Mouse (Mus musculus) stomach, embryonic 14.5 days (tissue): ENCODE results near the gene Anp32a. TPM values are rescaled to one million over a fixed set of nuclear protein-coding genes. Genes with fewer than 3 reads are reported as not detected.
A peak's percentile ranks its signal among the peaks of the same experiment; 100 is the strongest.

Experiments used
- ATAC-seq: fragments of 200-750 bp; cut with Nextera tagmentation; 2 replicates; pipeline ENCODE4 v1.8.0; 2017; ENCODE audit warnings: low read depth, moderate TSS enrichment; ENCODE audit not compliant: insufficient number of reproducible peaks, insufficient read depth, low FRiP score
- H3K27ac ChIP-seq: fragments of 300-500 bp; sonication (generic); 2 replicates; pipeline ENCODE4 v1.5.1; 2014; ENCODE audit warnings: mild to moderate bottlenecking, low read length, moderate library complexity, mixed read lengths
- H3K27me3 ChIP-seq: fragments of 300-500 bp; sonication (generic); 2 replicates; pipeline ENCODE4 v1.6.1; 2014; ENCODE audit warnings: low read length, control low read depth, mixed read lengths; ENCODE audit not compliant: control insufficient read depth, insufficient read depth
- H3K36me3 ChIP-seq: fragments of 300-500 bp; sonication (generic); 2 replicates; pipeline ENCODE4 v1.6.1; 2014; ENCODE audit warnings: mild to moderate bottlenecking, control low read depth, low read length, moderate library complexity, mixed read lengths; ENCODE audit not compliant: control insufficient read depth, insufficient read depth
- H3K4me1 ChIP-seq: fragments of 300-500 bp; sonication (generic); 2 replicates; pipeline ENCODE4 v1.6.1; 2014; ENCODE audit warnings: low read length, control low read depth, mixed read lengths; ENCODE audit not compliant: control insufficient read depth, insufficient read depth
- H3K4me2 ChIP-seq: fragments of 300-500 bp; sonication (generic); replicated peaks from 2 replicates; pipeline ENCODE4 v1.6.1; 2014; ENCODE audit warnings: low read depth, low read length, control low read depth
- H3K4me3 ChIP-seq: fragments of 300-500 bp; sonication (generic); 2 replicates; pipeline ENCODE4 v1.5.1; 2014; ENCODE audit warnings: low read depth, low read length, control low read depth
- H3K9ac ChIP-seq: fragments of 300-500 bp; sonication (generic); replicated peaks from 2 replicates; pipeline ENCODE4 v1.6.1; 2014; ENCODE audit warnings: low read depth, mild to moderate bottlenecking, control low read depth, low read length, moderate library complexity, mixed read lengths
- H3K9me3 ChIP-seq: fragments of 300-500 bp; sonication (generic); 2 replicates; pipeline ENCODE4 v1.6.1; 2016; ENCODE audit warnings: low read depth, low read length, control low read depth; ENCODE audit not compliant: control insufficient read depth
- WGBS: fragments of 180-500 bp; shearing (Covaris S2); extraction: QIAGEN DNeasy Blood & Tissue Kit; methylation state at CpG from one replicate; pipeline ENCODE4 v1.1.7; 2014; 5-methylcytosine and 5-hydroxymethylcytosine counted together
- polyA plus RNA-seq: library from polyadenylated mRNA; unstranded; fragments of >200 nt; fragmentation: Nextera tagmentation; extraction: Ambion mirVana; gene quantifications from 2 replicates; pipeline ENCODE4 v1.2.1, GENCODE M21; 2014

Gene Anp32a
- 108 and 118 TPM in 2 replicates for polyA plus RNA-seq

- H3K27ac ChIP-seq, result peak within 1 kb of the TSS; percentile 98
- WGBS, result under 1% methylated on average over 34 of the region's 34 CpGs
- peak within 1 kb of the TSS; percentile 93 for H3K4me2 ChIP-seq
- H3K9me3 ChIP-seq, result no peaks in the 10 kb centered on the region
- peak; percentile 91 for ATAC-seq
- peak within 1 kb of the TSS; percentile 86 for H3K4me3 ChIP-seq
- peaks cover 14% of the 10 kb centered on the region; the same call in 1 of the 2 replicates for H3K4me1 ChIP-seq
- H3K9ac ChIP-seq, result peak within 1 kb of the TSS; percentile 97
- no peaks in the 10 kb centered on the region for H3K36me3 ChIP-seq
- no peaks in the 10 kb centered on the region for H3K27me3 ChIP-seq
Measured at GRCm38 (mm10) chr9:62341123-62341486, at the start of gene Anp32a. Gene Anp32a (plus strand): TSS chr9:62341293.

- H3K4me3 ChIP-seq, result no peak overlapping the region
- ATAC-seq, result no peak
- H3K4me2 ChIP-seq, result no peak overlapping the region
- H3K27me3 ChIP-seq, result no peaks in the 10 kb centered on the region
- H3K9me3 ChIP-seq, result no peaks in the 10 kb centered on the region
- no peaks in the 10 kb centered on the region for H3K4me1 ChIP-seq
- no peaks in the 10 kb centered on the region for H3K36me3 ChIP-seq
- H3K27ac ChIP-seq, result no peak overlapping the region
- H3K9ac ChIP-seq, result no peak overlapping the region
- WGBS, result 30% methylated on average over 7 of the region's 7 CpGs
Measured at GRCm38 (mm10) chr9:62295006-62295698, 45.9 kb upstream of the Anp32a start.

- no peaks in the 10 kb centered on the region for H3K27me3 ChIP-seq
- ATAC-seq, result no peak
- no peaks in the 10 kb centered on the region for H3K36me3 ChIP-seq
- no peak overlapping the region for H3K9ac ChIP-seq
- H3K4me3 ChIP-seq, result no peak overlapping the region
- H3K27ac ChIP-seq, result no peak overlapping the region
- no peak overlapping the region for H3K4me2 ChIP-seq
- no peaks in the 10 kb centered on the region for H3K4me1 ChIP-seq
- WGBS, result 80% methylated on average over 1 of the region's 1 CpGs
- no peaks in the 10 kb centered on the region for H3K9me3 ChIP-seq
Measured at GRCm38 (mm10) chr9:62296891-62297290, 44.2 kb upstream of the Anp32a start.

GRCm38 (mm10) chr9:62315556-62315955, 25.5 kb upstream of the Anp32a start:
- no peak for ATAC-seq
- no peak overlapping the region for H3K4me2 ChIP-seq
- no peaks in the 10 kb centered on the region for H3K27me3 ChIP-seq
- H3K27ac ChIP-seq, result no peak overlapping the region
- H3K4me1 ChIP-seq, result no peaks in the 10 kb centered on the region
- H3K36me3 ChIP-seq, result no peaks in the 10 kb centered on the region
- H3K9ac ChIP-seq, result no peak overlapping the region
- H3K9me3 ChIP-seq, result no peaks in the 10 kb centered on the region
- WGBS, result 90% methylated on average over 6 of the region's 6 CpGs
- H3K4me3 ChIP-seq, result no peak overlapping the region

- no peak for ATAC-seq
- Histone ChIP-seq H3K4me2 (no peak overlapping the region), H3K4me1 (no peaks in the 10 kb centered on the region), H3K27ac (no peak overlapping the region), H3K9me3 (peaks cover 4% of the 10 kb centered on the region; the same call in 1 of the 2 replicates), H3K4me3 (no peak overlapping the region), H3K36me3 (no peaks in the 10 kb centered on the region), H3K9ac (no peak overlapping the region), H3K27me3 (no peaks in the 10 kb centered on the region)
- WGBS, result 82% methylated on average over 4 of the region's 4 CpGs
Measured at GRCm38 (mm10) chr9:62318729-62319128, 22.4 kb upstream of the Anp32a start.

GRCm38 (mm10) chr9:62323816-62324215, 17.3 kb upstream of the Anp32a start:
- 79% methylated on average over 1 of the region's 1 CpGs for WGBS
- no peak for ATAC-seq
- Histone ChIP-seq H3K27ac (no peak overlapping the region), H3K9me3 (peaks cover 4% of the 10 kb centered on the region; the same call in 1 of the 2 replicates), H3K4me3 (no peak overlapping the region), H3K4me2 (no peak overlapping the region), H3K36me3 (no peaks in the 10 kb centered on the region), H3K9ac (no peak overlapping the region), H3K4me1 (no peaks in the 10 kb centered on the region), H3K27me3 (no peaks in the 10 kb centered on the region)

- ATAC-seq, result no peak
- 65% methylated on average over 3 of the region's 3 CpGs for WGBS
- H3K9me3 ChIP-seq, result peaks cover 2% of the 10 kb centered on the region; the same call in 1 of the 2 replicates
Measured at GRCm38 (mm10) chr9:62325965-62326364, 15.1 kb upstream of the Anp32a start.

GRCm38 (mm10) chr9:62334298-62334825, 6.7 kb upstream of the Anp32a start:
- no peak for ATAC-seq
- Histone ChIP-seq H3K9ac (no peak overlapping the region), H3K27me3 (no peaks in the 10 kb centered on the region), H3K4me1 (no peaks in the 10 kb centered on the region), H3K4me2 (no peak overlapping the region), H3K9me3 (no peaks in the 10 kb centered on the region), H3K36me3 (no peaks in the 10 kb centered on the region), H3K4me3 (no peak overlapping the region), H3K27ac (no peak overlapping the region)
- WGBS, result 93% methylated on average over 9 of the region's 9 CpGs

More at GRCm38 (mm10) chr9:62325965-62326364, 15.1 kb upstream of the Anp32a start:
- H3K4me1 ChIP-seq, result no peaks in the 10 kb centered on the region
- H3K4me3 ChIP-seq, result no peak overlapping the region
- no peak overlapping the region for H3K27ac ChIP-seq
- H3K36me3 ChIP-seq, result no peaks in the 10 kb centered on the region
- H3K27me3 ChIP-seq, result no peaks in the 10 kb centered on the region
- H3K4me2 ChIP-seq, result no peak overlapping the region
- H3K9ac ChIP-seq, result no peak overlapping the region
